In genomic region chr1:93445111-93445821, GRCm38 (mm10) we compare ENCODE assay signal across 8 mouse cellular contexts. TPM values are rescaled to one million over a fixed set of nuclear protein-coding genes. Genes with fewer than 3 reads are reported as not detected.
DNase-seq lines count a peak whose midpoint lies in the region; ATAC-seq and TF ChIP-seq lines count a peak whose summit lies in the region.

No protein-coding gene starts in this region.

- peaks cover 7% of the 10 kb centered on the region; the same call in 1 of the 2 replicates for H3K36me3 ChIP-seq in hindbrain, postnatal 0 days (ENCODE audit: insufficient read depth, low read length)

- H3K27me3 ChIP-seq in hindbrain, postnatal 0 days (ENCODE audit: insufficient read depth, low read length), result no peaks in the 10 kb centered on the region

- H3K4me3 ChIP-seq in gastrocnemius, adult 2 months, result peak overlapping the region; percentile 80
- H3K4me3 ChIP-seq in hindbrain, postnatal 0 days (ENCODE audit: low read length), result peak overlapping the region; percentile 88
- peak overlapping the region; percentile 86 for H3K4me3 ChIP-seq in left cerebral cortex, adult 2 months

- peak overlapping the region; percentile 72 for H3K9ac ChIP-seq in hindbrain, postnatal 0 days (replicated peaks; ENCODE audit: low read length)

- H3K4me2 ChIP-seq in hindbrain, postnatal 0 days (ENCODE audit: low read depth, low read length), result peak overlapping the region; percentile 97

- no peaks in the 10 kb centered on the region for H3K9me3 ChIP-seq in hindbrain, postnatal 0 days (ENCODE audit: low read length)

- peak; percentile 90 for ATAC-seq in hindbrain, postnatal 0 days
- peak; percentile 75 for ATAC-seq in megakaryocyte, adult 5-6 weeks (ENCODE audit: poor library complexity, severe bottlenecking)

- no peaks in the 10 kb centered on the region; the same call in 1 of the 2 replicates for H3K4me1 ChIP-seq in hindbrain, postnatal 0 days (ENCODE audit: insufficient read depth, low read length)

- H3K27ac ChIP-seq in gastrocnemius, adult 2 months, result peak overlapping the region; percentile 99
- peak overlapping the region; percentile 76 for H3K27ac ChIP-seq in hindbrain, postnatal 0 days
- H3K27ac ChIP-seq in left cerebral cortex, adult 2 months, result peak overlapping the region; percentile 84

- under 1% methylated on average over 83 of the region's 84 CpGs for WGBS in hindbrain, postnatal 0 days

- intact Hi-C loops in gastrocnemius, adult 2 months (cut with DNase I), result loop anchor here (2.0 to 10.0 kb wide), 2 partner anchors 34 to 310 kb away; partner anchors contain the start of genes Atg4b, Hdlbp and Thap4
- intact Hi-C loops in left cerebral cortex, adult 2 months (cut with DNase I), result loop anchor here (1.0 kb wide), 1 partner anchor 33 kb away; the partner anchor contains the start of gene Hdlbp

- DNase-seq in T-cell, adult 2 months (ENCODE audit: low spot score), result peak; percentile 63
- peak; percentile 27 to 52 for DNase-seq in cerebellum, postnatal 4 days (ENCODE audit: low spot score in 2 of 2)
- peak; percentile 92 for DNase-seq in gastrocnemius, adult 2 months
- DNase-seq in hindbrain, postnatal 0 days (ENCODE audit: low spot score), result peak; percentile 66
- DNase-seq in left cerebral cortex, adult 2 months (ENCODE audit: extremely low spot score in 1 of 2, low spot score in 2 of 2), result peak; percentile 58 to 61
- peak; percentile 43 for DNase-seq in right cerebral cortex, adult 18-20 months
- DNase-seq in urinary bladder, postnatal 10 days (ENCODE audit: low spot score), result peak; percentile 43

- no peak for TF ChIP-seq CTCF in gastrocnemius, adult 2 months (IDR thresholded peaks at IDR 0.05)
- TF ChIP-seq CTCF in hindbrain, postnatal 0 days (IDR thresholded peaks at IDR 0.05; ENCODE audit: low read depth), result no peak
- TF ChIP-seq CTCF in left cerebral cortex, adult 2 months (IDR thresholded peaks at IDR 0.05), result no peak

RNA-seq across cellular contexts. Expression of gene Hdlbp, which starts 33.3 kb away (rescaled TPM):
- 100 to 1,000 TPM; 317 to 345 TPM for total RNA-seq in gastrocnemius, adult 2 months (2021)
- total RNA-seq in hindbrain, postnatal 0 days (2014; rRNA removed), result 66.0 and 114 TPM in 2 replicates
- 96.5 and 99.5 TPM in 2 replicates for polyA plus RNA-seq in hindbrain, postnatal 0 days (2015; fragmentation: Nextera tagmentation; extraction: Ambion mirVana)
- 100 to 1,000 TPM; 163 to 165 TPM for total RNA-seq in left cerebral cortex, adult 2 months (2021)
- 73.8 and 104 TPM in 2 replicates for total RNA-seq in megakaryocyte, adult 5-6 weeks (2015)
- total RNA-seq in megakaryocyte, adult 5-6 weeks (2017), result 76.5 and 80.6 TPM in 2 replicates

Comparison
In these comparisons a context has a peak if more than half of its experiments do, and no peak if none do; other contexts are left out.
1. Peak in every context shown above with its lines: DNase-seq, ATAC-seq, H3K4me3 ChIP-seq and H3K27ac ChIP-seq.
2. DNase-seq: peak in every context shown above with its lines; median percentile 92 in gastrocnemius, adult 2 months; 66 in hindbrain, postnatal 0 days; 63 in T-cell, adult 2 months; 60 in left cerebral cortex, adult 2 months; 43 in right cerebral cortex, adult 18-20 months; 43 in urinary bladder, postnatal 10 days; 40 in cerebellum, postnatal 4 days.